Mouse (Mus musculus) heart, adult 2 months (tissue): ENCODE data around the gene Slc25a51. TPM values are rescaled to one million over a fixed set of nuclear protein-coding genes. Genes with fewer than 3 reads are reported as not detected.

Experiments used
- DNase-seq, 2 experiments: peaks; one replicate each; pipeline ENCODE4 v3.0.0; 2021
- H3K27ac ChIP-seq: fragments of 200-600 bp; 2 replicates; pipeline ENCODE4 v1.8.1; 2022
- H3K27me3 ChIP-seq: fragments of 200-500 bp; 2 replicates; pipeline ENCODE4 v1.6.1; 2012; ENCODE audit warnings: mild to moderate bottlenecking, low read length, inconsistent platforms, mixed read lengths; ENCODE audit not compliant: control insufficient read depth, insufficient read depth
- H3K36me3 ChIP-seq: fragments of 200-500 bp; 2 replicates; pipeline ENCODE4 v1.6.1; 2012; ENCODE audit warnings: low read length, inconsistent platforms; ENCODE audit not compliant: control insufficient read depth, insufficient read depth
- H3K4me1 ChIP-seq: fragments of 200-500 bp; 2 replicates; pipeline ENCODE4 v1.6.1; 2011; ENCODE audit warnings: low read length; ENCODE audit not compliant: control insufficient read depth, insufficient read depth
- H3K4me3 ChIP-seq: fragments of 200-600 bp; 2 replicates; pipeline ENCODE4 v1.8.1; 2022
- H3K79me2 ChIP-seq: fragments of 200-500 bp; replicated peaks from 2 replicates; pipeline ENCODE4 v1.6.1; 2012; ENCODE audit warnings: mild to moderate bottlenecking, inconsistent platforms, low read length, moderate library complexity, mixed read lengths; ENCODE audit not compliant: control insufficient read depth, insufficient read depth
- H3K9ac ChIP-seq: fragments of 200-500 bp; 2 replicates; pipeline ENCODE4 v1.6.1; 2012; ENCODE audit warnings: low read depth, mild to moderate bottlenecking, control low read depth, inconsistent platforms, low read length, mixed read lengths
- CTCF ChIP-seq: fragments of 200-600 bp; IDR thresholded peaks from 2 replicates; pipeline ENCODE4 v1.8.1; 2022; ENCODE audit warnings: antibody characterized with exemption, mild to moderate bottlenecking, moderate library complexity
- EP300 ChIP-seq: fragments of 200-500 bp; IDR thresholded peaks from 2 replicates; pipeline ENCODE4 v1.6.1; 2011; ENCODE audit warnings: low read depth, low read length, control low read depth; ENCODE audit not compliant: insufficient read depth
- POLR2A ChIP-seq: fragments of 200-500 bp; IDR thresholded peaks from 2 replicates; pipeline ENCODE4 v1.6.1; 2011; ENCODE audit warnings: mild to moderate bottlenecking, low read depth, low read length, control low read depth; ENCODE audit not compliant: insufficient read depth
- WGBS: fragments of 180-500 bp; shearing (Covaris S2); methylation state at CpG from one replicate; pipeline ENCODE4 v1.1.7; 2018; 5-methylcytosine and 5-hydroxymethylcytosine counted together
- intact Hi-C: fragments of 180-260 bp; cut with DNase I; formaldehyde crosslinking; loops from one replicate; pipeline ENCODE4 v1.15.1; 2025
- polyA plus RNA-seq: library from polyadenylated mRNA; depleted of rRNA; stranded (reverse); fragments of >200 nt; gene quantifications from 2 replicates; pipeline ENCODE4 v1.2.3, GENCODE M21; 2012
- total RNA-seq, 2 experiments: library from RNA; stranded (reverse); gene quantifications; 2 replicates each; pipeline ENCODE4 v1.2.3; 2021

The Slc25a51 gene
- total and polyA plus RNA-seq, 3 experiments: 68.9 to 123 (median 103) TPM

DNA sequence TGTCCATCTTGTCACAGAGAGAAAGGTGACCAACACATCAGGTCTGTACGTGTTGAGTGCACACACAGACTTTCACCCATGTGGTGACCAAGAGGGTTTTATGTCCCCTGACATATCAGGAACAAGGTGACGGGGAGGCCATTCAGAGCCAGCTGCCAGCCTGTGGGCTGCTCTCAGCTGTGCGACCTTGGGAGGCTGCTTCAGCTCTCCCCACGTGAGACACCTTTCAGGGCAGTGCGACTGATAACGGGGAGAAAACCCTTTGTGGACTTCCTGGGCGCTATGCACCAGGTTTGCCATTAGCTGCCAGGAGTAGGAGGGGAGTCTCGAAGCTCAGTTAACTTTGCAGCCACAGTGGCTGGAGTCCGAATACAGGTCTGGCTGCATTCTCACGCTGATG is 14.1 kb upstream of the Slc25a51 start:
- Histone ChIP-seq H3K36me3 (no peaks in the 10 kb centered on the region), H3K27ac (no peak overlapping the region), H3K4me3 (no peak overlapping the region), H3K79me2 (no peaks in the 10 kb centered on the region), H3K27me3 (no peaks in the 10 kb centered on the region), H3K4me1 (peaks cover 20% of the 10 kb centered on the region), H3K9ac (no peak overlapping the region)
- TF ChIP-seq POLR2A (no peak), CTCF (no peak), EP300 (no peak)
- intact Hi-C loops: no loop called here
- no peak for DNase-seq
- 75% methylated on average over 10 of the region's 10 CpGs for WGBS

DNA sequence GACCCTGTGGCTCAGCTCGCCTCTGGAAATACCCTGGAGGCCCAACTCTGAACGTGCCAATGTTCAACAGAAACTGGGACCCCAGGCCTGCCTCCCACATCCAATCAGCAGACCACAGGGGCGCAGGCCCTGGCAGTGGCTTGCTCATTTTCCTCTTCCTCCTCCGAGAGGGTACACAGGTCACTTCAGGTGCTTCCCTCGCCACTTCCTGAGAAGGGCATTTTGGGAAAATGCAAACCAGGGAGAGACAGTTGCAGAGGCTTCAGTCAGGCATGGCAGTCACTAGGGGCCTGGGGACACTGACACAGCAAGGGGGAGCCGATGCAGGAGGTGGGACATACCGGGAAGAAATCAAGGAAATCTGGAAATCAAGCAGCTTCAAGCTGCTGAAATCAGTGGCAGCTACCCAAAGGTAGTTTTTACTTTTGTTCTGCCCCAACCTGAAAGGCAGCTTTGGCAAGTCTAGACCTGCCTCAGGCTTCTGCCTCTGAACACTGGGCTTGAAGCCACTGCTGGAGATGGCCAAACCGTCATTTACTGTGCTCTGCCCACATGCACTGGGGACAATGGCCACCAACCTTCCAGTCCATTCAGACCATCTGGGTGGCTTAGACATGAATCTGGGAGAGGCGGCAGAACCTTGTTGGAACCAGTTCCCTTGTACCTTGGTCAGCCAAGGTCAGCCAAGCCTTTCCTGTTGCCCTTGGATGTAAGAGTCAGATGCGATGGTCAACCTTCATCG is 13.1 kb upstream of the Slc25a51 start:
- no peaks in the 10 kb centered on the region for H3K27me3 ChIP-seq
- no peaks in the 10 kb centered on the region for H3K79me2 ChIP-seq
- intact Hi-C loops: no loop called here
- H3K4me3 ChIP-seq: no peak overlapping the region
- no peak for DNase-seq
- H3K4me1 ChIP-seq: peaks cover 20% of the 10 kb centered on the region
- H3K27ac ChIP-seq: no peak overlapping the region; the same call in 1 of the 2 replicates
- WGBS: 56% methylated on average over 11 of the region's 11 CpGs
- H3K36me3 ChIP-seq: no peaks in the 10 kb centered on the region
- H3K9ac ChIP-seq: no peak overlapping the region
- TF ChIP-seq CTCF (no peak), POLR2A (no peak), EP300 (0 out of 2 replicates have a peak, but pooled peaks have one; percentile 14)

DNA sequence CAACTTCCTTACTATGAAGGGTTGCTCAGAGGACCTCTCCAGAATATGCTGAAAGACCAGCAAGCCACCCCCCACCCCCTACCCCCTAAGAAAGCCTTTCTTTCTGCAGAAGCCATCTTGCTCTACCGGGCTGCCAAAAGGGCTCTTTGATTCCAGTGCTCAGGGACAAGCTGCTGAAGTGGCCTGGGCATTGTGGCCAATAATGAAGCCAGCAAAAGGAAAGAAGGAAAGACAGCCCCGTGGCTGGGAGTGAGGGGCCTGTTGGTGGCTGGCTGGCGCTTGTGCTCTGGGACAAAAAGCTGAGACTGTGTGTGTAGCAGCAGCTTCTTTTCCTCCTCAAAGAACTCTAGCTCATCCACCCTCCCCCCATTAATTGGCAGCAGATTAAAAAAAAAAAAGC is 12.2 kb upstream of the Slc25a51 start:
- intact Hi-C loops: no loop called here
- H3K79me2 ChIP-seq: no peaks in the 10 kb centered on the region
- no peaks in the 10 kb centered on the region for H3K36me3 ChIP-seq
- H3K4me1 ChIP-seq: peaks cover 20% of the 10 kb centered on the region
- no peak overlapping the region for H3K9ac ChIP-seq
- DNase-seq: no peak
- WGBS: 40% methylated on average over 3 of the region's 3 CpGs
- H3K27ac ChIP-seq: no peak overlapping the region
- H3K27me3 ChIP-seq: no peaks in the 10 kb centered on the region
- no peak overlapping the region for H3K4me3 ChIP-seq
- TF ChIP-seq EP300: no peak
- no peak for TF ChIP-seq CTCF
- TF ChIP-seq POLR2A: no peak

DNA sequence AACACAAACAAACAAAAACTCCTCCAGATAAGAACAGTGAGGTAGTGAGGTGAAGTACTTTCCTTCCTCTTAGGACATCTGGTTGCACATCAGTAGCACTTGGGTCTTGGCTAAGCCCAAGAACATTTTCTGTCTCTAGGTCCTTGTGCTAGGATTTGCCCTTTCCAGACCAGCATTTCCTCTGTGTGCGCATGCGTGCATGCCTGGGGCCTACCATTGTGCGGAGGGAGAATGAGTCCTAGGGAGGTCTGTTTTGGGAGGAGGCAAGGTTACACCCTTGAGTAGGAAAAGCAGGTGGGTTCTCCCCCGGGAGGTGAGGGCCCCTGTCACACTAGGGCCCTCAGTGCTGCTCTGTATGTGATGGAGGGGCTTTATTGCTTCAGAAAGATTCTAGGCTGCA is 10.5 kb upstream of the Slc25a51 start:
- WGBS: 87% methylated on average over 4 of the region's 4 CpGs
- Histone ChIP-seq H3K9ac (no peak overlapping the region), H3K27ac (no peak overlapping the region), H3K4me1 (peaks cover 20% of the 10 kb centered on the region), H3K27me3 (no peaks in the 10 kb centered on the region), H3K4me3 (no peak overlapping the region), H3K36me3 (no peaks in the 10 kb centered on the region), H3K79me2 (no peaks in the 10 kb centered on the region)
- intact Hi-C loops: loop anchor here (2.0 to 5.0 kb wide), 2 partner anchors 110 to 353 kb away; no protein-coding TSS in a partner anchor
- no peak for DNase-seq
- no peak for TF ChIP-seq CTCF
- no peak for TF ChIP-seq EP300
- TF ChIP-seq POLR2A: no peak

DNA sequence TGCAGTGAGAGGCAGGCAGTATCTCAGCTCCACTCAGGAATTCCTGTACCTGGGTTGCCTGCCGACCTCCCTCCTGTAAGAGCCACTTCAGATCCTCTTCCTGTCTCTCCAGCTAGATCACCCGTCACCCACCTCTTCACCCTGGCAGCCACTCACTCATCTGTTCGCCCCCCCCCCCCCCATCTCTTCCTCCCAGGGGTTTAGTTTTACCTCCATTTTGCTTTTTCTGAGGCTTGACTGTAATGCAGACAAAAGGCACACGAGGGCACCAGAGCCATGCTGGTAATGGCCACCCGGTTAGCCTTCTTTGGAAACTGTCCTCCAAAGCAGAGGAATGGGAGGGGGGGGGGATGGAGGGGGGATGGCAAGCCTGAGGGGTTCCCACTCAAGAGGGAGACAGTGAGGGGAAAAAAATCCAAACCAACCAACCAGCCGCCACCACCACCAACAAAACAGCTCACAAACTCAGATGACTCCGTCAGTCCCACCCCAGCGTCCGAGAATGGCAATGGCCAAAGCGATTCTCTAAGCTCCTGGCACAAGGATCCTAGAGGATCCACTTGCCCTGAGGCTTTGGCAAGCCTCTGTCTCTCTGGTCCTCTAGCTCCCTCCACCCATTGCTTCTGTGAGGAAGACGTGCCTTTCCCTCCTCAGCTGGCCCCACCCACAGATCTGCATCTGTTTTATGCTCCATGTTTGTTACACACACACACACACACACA is 9.8 kb upstream of the Slc25a51 start:
- H3K36me3 ChIP-seq: no peaks in the 10 kb centered on the region
- TF ChIP-seq CTCF: peak; percentile 63
- TF ChIP-seq EP300: peak; percentile 82; the same call in 1 of the 2 replicates
- no peak for TF ChIP-seq POLR2A
- no peak overlapping the region; the same call in 1 of the 2 replicates for H3K9ac ChIP-seq
- no peaks in the 10 kb centered on the region for H3K79me2 ChIP-seq
- H3K27ac ChIP-seq: no peak overlapping the region
- peaks cover 18% of the 10 kb centered on the region for H3K4me1 ChIP-seq
- DNase-seq: peak; percentile 54 to 72
- WGBS: 20% methylated on average over 10 of the region's 11 CpGs
- H3K4me3 ChIP-seq: no peak overlapping the region
- intact Hi-C loops: loop anchor here (2.0 to 5.0 kb wide), 2 partner anchors 110 to 354 kb away; no protein-coding TSS in a partner anchor
- H3K27me3 ChIP-seq: no peaks in the 10 kb centered on the region

DNA sequence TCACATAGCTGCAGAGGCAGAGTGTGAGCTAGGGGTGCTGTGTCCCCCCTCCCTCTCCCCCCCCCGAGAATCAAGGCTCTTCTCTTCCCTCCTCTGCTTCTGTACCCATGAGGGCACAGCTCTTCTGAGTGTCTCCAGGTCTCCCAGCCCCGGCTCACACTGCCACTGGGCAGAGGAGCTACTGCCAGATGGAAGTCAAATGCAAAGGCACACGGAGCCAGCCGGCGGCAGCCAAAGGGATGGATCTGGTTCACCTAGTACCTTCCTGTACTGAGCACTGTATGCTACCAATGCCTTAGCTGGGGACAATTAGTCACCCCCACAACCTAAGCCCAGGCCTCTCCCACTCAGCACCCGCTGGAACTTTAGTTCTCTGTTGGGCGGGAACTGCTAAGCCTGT is 7.7 kb upstream of the Slc25a51 start:
- Histone ChIP-seq H3K27me3 (no peaks in the 10 kb centered on the region), H3K9ac (no peak overlapping the region), H3K4me3 (no peak overlapping the region), H3K27ac (no peak overlapping the region), H3K79me2 (no peaks in the 10 kb centered on the region), H3K36me3 (no peaks in the 10 kb centered on the region), H3K4me1 (peaks cover 6% of the 10 kb centered on the region)
- no peak for DNase-seq
- TF ChIP-seq EP300 (no peak), POLR2A (no peak), CTCF (no peak)
- WGBS: 74% methylated on average over 7 of the region's 7 CpGs
- intact Hi-C loops: loop anchor here (2.0 to 5.0 kb wide), 2 partner anchors 196 to 356 kb away; no protein-coding TSS in a partner anchor
